Mouse (Mus musculus): ENCODE measurements at regions not wholly inside any gene's neighbourhood (a gene's known extent, or its start where the extent isn't known, plus 50 kb on each side); places are given as distances from the start of the nearest gene placed in this dataset.

GRCm38 (mm10) chr10:83819266-83819949 lies 96.7 kb downstream of the 1500009L16Rik start:
- H3K4me2 ChIP-seq (ENCODE audit: low read depth, low read length), result peak overlapping the region; percentile 35; the same call in 1 of the 2 replicates
- H3K27me3 ChIP-seq (ENCODE audit: control insufficient read depth, insufficient read depth, low read length), result no peaks in the 10 kb centered on the region
- no peak overlapping the region for H3K27ac ChIP-seq (ENCODE audit: low read length)
- no peak for ATAC-seq (replicated peaks; ENCODE audit: extremely low read depth, insufficient read depth, low FRiP score)
- 13% methylated on average over 13 of the region's 13 CpGs for WGBS
- no peaks in the 10 kb centered on the region for H3K9me3 ChIP-seq (replicated peaks; ENCODE audit: control insufficient read depth, low read length)
- no peak overlapping the region for H3K4me3 ChIP-seq (ENCODE audit: low read length)
- H3K9ac ChIP-seq (ENCODE audit: low read length), result 0 out of 2 replicates have a peak overlapping the region, but pooled peaks have one; percentile 6
- no peaks in the 10 kb centered on the region; the same call in 1 of the 2 replicates for H3K4me1 ChIP-seq (ENCODE audit: control insufficient read depth, insufficient read depth, low read length)
- H3K36me3 ChIP-seq (ENCODE audit: control insufficient read depth, insufficient read depth), result no peaks in the 10 kb centered on the region

GRCm38 (mm10) chr10:83819950-83820275 lies 97.2 kb downstream of the 1500009L16Rik start:
- Histone ChIP-seq H3K4me3 (ENCODE audit: low read length) (no peak overlapping the region), H3K9ac (ENCODE audit: low read length) (no peak overlapping the region), H3K4me1 (ENCODE audit: control insufficient read depth, insufficient read depth, low read length) (no peaks in the 10 kb centered on the region; the same call in 1 of the 2 replicates), H3K4me2 (ENCODE audit: low read depth, low read length) (no peak overlapping the region), H3K27ac (ENCODE audit: low read length) (no peak overlapping the region), H3K36me3 (ENCODE audit: control insufficient read depth, insufficient read depth) (no peaks in the 10 kb centered on the region), H3K9me3 (replicated peaks; ENCODE audit: control insufficient read depth, low read length) (no peaks in the 10 kb centered on the region), H3K27me3 (ENCODE audit: control insufficient read depth, insufficient read depth, low read length) (no peaks in the 10 kb centered on the region)
- no peak for ATAC-seq (replicated peaks; ENCODE audit: extremely low read depth, insufficient read depth, low FRiP score)
- WGBS, result 78% methylated on average over 8 of the region's 8 CpGs

- Histone ChIP-seq H3K27ac (ENCODE audit: low read length) (no peak overlapping the region), H3K4me3 (ENCODE audit: low read length) (no peak overlapping the region), H3K27me3 (ENCODE audit: control insufficient read depth, insufficient read depth, low read length) (no peaks in the 10 kb centered on the region), H3K9me3 (replicated peaks; ENCODE audit: control insufficient read depth, low read length) (no peaks in the 10 kb centered on the region), H3K9ac (ENCODE audit: low read length) (no peak overlapping the region), H3K4me1 (ENCODE audit: control insufficient read depth, insufficient read depth, low read length) (no peaks in the 10 kb centered on the region; the same call in 1 of the 2 replicates), H3K36me3 (ENCODE audit: control insufficient read depth, insufficient read depth) (no peaks in the 10 kb centered on the region), H3K4me2 (ENCODE audit: low read depth, low read length) (no peak overlapping the region)
- WGBS, result 67% methylated on average over 10 of the region's 10 CpGs
- no peak for ATAC-seq (replicated peaks; ENCODE audit: extremely low read depth, insufficient read depth, low FRiP score)
These were observed 98.4 kb downstream of the 1500009L16Rik start for GRCm38 (mm10) chr10:83821089-83821488.

- no peaks in the 10 kb centered on the region for H3K27me3 ChIP-seq (ENCODE audit: control insufficient read depth, insufficient read depth, low read length)
- H3K4me1 ChIP-seq (ENCODE audit: control insufficient read depth, insufficient read depth, low read length), result no peaks in the 10 kb centered on the region
- H3K9me3 ChIP-seq (replicated peaks; ENCODE audit: control insufficient read depth, low read length), result no peaks in the 10 kb centered on the region
- no peak overlapping the region for H3K27ac ChIP-seq (ENCODE audit: low read length)
- no peak overlapping the region for H3K4me2 ChIP-seq (ENCODE audit: low read depth, low read length)
- H3K4me3 ChIP-seq (ENCODE audit: low read length), result no peak overlapping the region
- ATAC-seq (replicated peaks; ENCODE audit: extremely low read depth, insufficient read depth, low FRiP score), result no peak
- WGBS, result 80% methylated on average over 5 of the region's 5 CpGs
- no peak overlapping the region for H3K9ac ChIP-seq (ENCODE audit: low read length)
- no peaks in the 10 kb centered on the region for H3K36me3 ChIP-seq (ENCODE audit: control insufficient read depth, insufficient read depth)
These were observed 103.4 kb downstream of the 1500009L16Rik start for GRCm38 (mm10) chr10:83826105-83826504.

- 56% methylated on average over 5 of the region's 5 CpGs for WGBS
- H3K36me3 ChIP-seq (ENCODE audit: control insufficient read depth, insufficient read depth), result no peaks in the 10 kb centered on the region
- no peak overlapping the region for H3K4me3 ChIP-seq (ENCODE audit: low read length)
- no peak overlapping the region for H3K27ac ChIP-seq (ENCODE audit: low read length)
- no peak overlapping the region for H3K4me2 ChIP-seq (ENCODE audit: low read depth, low read length)
- H3K27me3 ChIP-seq (ENCODE audit: control insufficient read depth, insufficient read depth, low read length), result no peaks in the 10 kb centered on the region
- H3K9me3 ChIP-seq (replicated peaks; ENCODE audit: control insufficient read depth, low read length), result no peaks in the 10 kb centered on the region
- no peaks in the 10 kb centered on the region for H3K4me1 ChIP-seq (ENCODE audit: control insufficient read depth, insufficient read depth, low read length)
- ATAC-seq (replicated peaks; ENCODE audit: extremely low read depth, insufficient read depth, low FRiP score), result no peak
- H3K9ac ChIP-seq (ENCODE audit: low read length), result no peak overlapping the region
These were observed 113.7 kb downstream of the 1500009L16Rik start for GRCm38 (mm10) chr10:83836351-83836750.

- Histone ChIP-seq H3K27me3 (ENCODE audit: control insufficient read depth, insufficient read depth, low read length) (no peaks in the 10 kb centered on the region), H3K4me2 (ENCODE audit: low read depth, low read length) (no peak overlapping the region), H3K36me3 (ENCODE audit: control insufficient read depth, insufficient read depth) (0 out of 2 replicates have a peak, but pooled peaks cover 2% of the 10 kb centered on the region), H3K4me3 (ENCODE audit: low read length) (no peak overlapping the region), H3K4me1 (ENCODE audit: control insufficient read depth, insufficient read depth, low read length) (no peaks in the 10 kb centered on the region), H3K9me3 (replicated peaks; ENCODE audit: control insufficient read depth, low read length) (peaks cover 2% of the 10 kb centered on the region; the same call in 1 of the 2 replicates), H3K27ac (ENCODE audit: low read length) (no peak overlapping the region), H3K9ac (ENCODE audit: low read length) (no peak overlapping the region)
- WGBS, result 78% methylated on average over 3 of the region's 3 CpGs
- no peak for ATAC-seq (replicated peaks; ENCODE audit: extremely low read depth, insufficient read depth, low FRiP score)
These were observed 117.6 kb downstream of the 1500009L16Rik start for GRCm38 (mm10) chr10:83840226-83840625.

GRCm38 (mm10) chr10:83850881-83851280 lies 128.2 kb downstream of the 1500009L16Rik start:
- Histone ChIP-seq H3K36me3 (ENCODE audit: control insufficient read depth, insufficient read depth) (no peaks in the 10 kb centered on the region), H3K4me2 (ENCODE audit: low read depth, low read length) (no peak overlapping the region), H3K9ac (ENCODE audit: low read length) (no peak overlapping the region), H3K4me3 (ENCODE audit: low read length) (no peak overlapping the region), H3K4me1 (ENCODE audit: control insufficient read depth, insufficient read depth, low read length) (peaks cover 12% of the 10 kb centered on the region), H3K27me3 (ENCODE audit: control insufficient read depth, insufficient read depth, low read length) (no peaks in the 10 kb centered on the region), H3K27ac (ENCODE audit: low read length) (no peak overlapping the region), H3K9me3 (replicated peaks; ENCODE audit: control insufficient read depth, low read length) (no peaks in the 10 kb centered on the region)
- no peak for ATAC-seq (replicated peaks; ENCODE audit: extremely low read depth, insufficient read depth, low FRiP score)
- 80% methylated on average over 4 of the region's 4 CpGs for WGBS

- Histone ChIP-seq H3K4me3 (ENCODE audit: low read length) (no peak overlapping the region), H3K27ac (ENCODE audit: low read length) (no peak overlapping the region; the same call in 1 of the 2 replicates), H3K36me3 (ENCODE audit: control insufficient read depth, insufficient read depth) (no peaks in the 10 kb centered on the region), H3K4me2 (ENCODE audit: low read depth, low read length) (no peak overlapping the region), H3K4me1 (ENCODE audit: control insufficient read depth, insufficient read depth, low read length) (peaks cover 2% of the 10 kb centered on the region; the same call in 1 of the 2 replicates), H3K9ac (ENCODE audit: low read length) (no peak overlapping the region), H3K27me3 (ENCODE audit: control insufficient read depth, insufficient read depth, low read length) (no peaks in the 10 kb centered on the region), H3K9me3 (replicated peaks; ENCODE audit: control insufficient read depth, low read length) (no peaks in the 10 kb centered on the region)
- 78% methylated on average over 5 of the region's 5 CpGs for WGBS
- no peak for ATAC-seq (replicated peaks; ENCODE audit: extremely low read depth, insufficient read depth, low FRiP score)
These were observed 129.5 kb downstream of the 1500009L16Rik start for GRCm38 (mm10) chr10:83852194-83852593.

- no peak overlapping the region for H3K9ac ChIP-seq (ENCODE audit: low read length)
- H3K27ac ChIP-seq (ENCODE audit: low read length), result no peak overlapping the region
- no peaks in the 10 kb centered on the region for H3K9me3 ChIP-seq (replicated peaks; ENCODE audit: control insufficient read depth, low read length)
- H3K4me2 ChIP-seq (ENCODE audit: low read depth, low read length), result no peak overlapping the region
- H3K4me3 ChIP-seq (ENCODE audit: low read length), result no peak overlapping the region
- no peak for ATAC-seq (replicated peaks; ENCODE audit: extremely low read depth, insufficient read depth, low FRiP score)
- WGBS, result 59% methylated on average over 3 of the region's 3 CpGs
- no peaks in the 10 kb centered on the region for H3K4me1 ChIP-seq (ENCODE audit: control insufficient read depth, insufficient read depth, low read length)
- no peaks in the 10 kb centered on the region for H3K27me3 ChIP-seq (ENCODE audit: control insufficient read depth, insufficient read depth, low read length)
- no peaks in the 10 kb centered on the region for H3K36me3 ChIP-seq (ENCODE audit: control insufficient read depth, insufficient read depth)
These were observed 130.1 kb downstream of the 1500009L16Rik start for GRCm38 (mm10) chr10:83852806-83853205.
